Mouse (Mus musculus): ENCODE measurements around the gene Gm8994.
A peak's percentile ranks its signal among the peaks of the same experiment; 100 is the strongest.
"Not testable (repeated sequence)": the region's sequence is repeated elsewhere in the genome, so short reads cannot be mapped to it uniquely, and the experiment has no call there.

Gene Gm8994

DNA sequence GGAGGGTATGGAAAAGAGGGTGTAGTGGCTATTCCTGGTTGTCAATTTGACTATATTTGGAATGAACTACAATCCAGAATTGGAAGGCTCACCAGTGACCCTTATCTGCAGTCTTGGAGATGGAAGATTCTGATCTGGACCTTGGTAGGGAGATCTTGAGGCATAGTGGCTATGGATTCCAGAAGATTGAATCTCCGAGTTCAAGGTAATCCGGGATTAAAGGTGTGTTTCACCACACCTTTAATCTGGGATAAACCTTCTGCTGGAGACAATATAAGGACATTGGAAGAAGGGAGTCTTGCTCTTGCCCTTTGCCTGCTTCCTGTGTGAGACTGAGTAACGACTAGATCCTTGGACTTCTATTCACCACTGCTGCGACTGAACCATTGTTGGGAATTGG is at the start of gene Gm8994:
Gm8994 (plus strand) TSS at position 301 of the 400 bp plus-strand sequence.
- DNase-seq (ENCODE audit: low spot score), result not testable (repeated sequence)

DNA sequence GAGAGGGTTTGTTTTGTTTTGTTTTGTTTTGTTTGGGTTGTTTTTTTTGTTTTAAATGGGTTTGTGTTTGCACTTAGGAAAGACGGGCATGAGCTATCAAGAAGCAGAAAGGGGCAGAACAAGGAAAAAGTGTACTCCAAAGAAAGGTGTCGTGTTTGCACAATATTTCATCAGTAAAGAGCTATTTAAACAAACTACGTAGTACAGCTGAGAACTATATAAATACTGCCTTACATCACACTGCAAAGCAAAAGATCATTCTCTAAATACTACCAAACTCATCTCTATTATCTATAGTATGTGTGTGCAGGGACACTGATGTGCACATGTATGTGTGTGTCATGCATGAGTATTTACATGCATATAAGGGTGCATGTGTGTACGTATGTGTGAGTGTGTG is 49.7 kb upstream of the Gm8994 start:
- no peak for DNase-seq (ENCODE audit: low spot score)

DNA sequence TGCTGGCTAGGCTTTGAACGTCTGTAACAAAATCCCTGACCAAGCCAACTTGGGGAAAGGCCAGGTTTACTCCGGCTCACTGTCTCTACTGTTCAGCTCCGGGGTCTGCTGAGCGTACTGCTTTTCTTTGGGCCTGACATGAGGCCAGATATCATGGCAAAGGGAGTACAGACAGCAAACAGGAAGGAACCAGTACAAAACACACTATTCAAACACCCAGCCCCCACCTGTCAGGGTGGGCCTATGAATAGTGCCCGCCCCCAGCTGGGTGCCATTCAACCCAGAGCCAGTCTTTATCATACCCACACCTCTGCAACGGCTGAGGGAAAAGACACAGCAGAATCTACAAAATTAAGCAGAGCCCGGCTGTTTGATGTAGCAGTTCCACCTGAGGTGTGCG is 42.8 kb upstream of the Gm8994 start:
- no peak for DNase-seq (ENCODE audit: low spot score)

DNA sequence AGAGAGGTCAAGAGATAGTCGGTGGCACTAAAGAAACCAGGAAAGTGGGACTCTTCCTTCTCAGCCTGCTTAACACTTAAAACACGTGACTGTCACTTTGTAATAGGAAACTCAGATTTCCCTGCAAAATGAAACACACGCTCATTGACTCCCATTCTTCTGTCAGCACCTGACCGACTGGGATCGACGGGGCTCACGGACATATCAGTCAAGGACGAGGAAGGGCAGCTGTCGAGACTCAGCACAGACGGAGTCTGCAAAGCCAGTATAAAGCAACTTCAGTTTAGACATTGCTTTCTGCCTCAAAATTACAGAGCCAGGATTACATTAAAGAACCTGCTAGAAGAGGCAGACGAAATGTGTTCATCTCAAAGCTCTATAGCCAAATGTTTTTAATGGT is 41.2 kb upstream of the Gm8994 start:
- no peak for DNase-seq (ENCODE audit: low spot score)

DNA sequence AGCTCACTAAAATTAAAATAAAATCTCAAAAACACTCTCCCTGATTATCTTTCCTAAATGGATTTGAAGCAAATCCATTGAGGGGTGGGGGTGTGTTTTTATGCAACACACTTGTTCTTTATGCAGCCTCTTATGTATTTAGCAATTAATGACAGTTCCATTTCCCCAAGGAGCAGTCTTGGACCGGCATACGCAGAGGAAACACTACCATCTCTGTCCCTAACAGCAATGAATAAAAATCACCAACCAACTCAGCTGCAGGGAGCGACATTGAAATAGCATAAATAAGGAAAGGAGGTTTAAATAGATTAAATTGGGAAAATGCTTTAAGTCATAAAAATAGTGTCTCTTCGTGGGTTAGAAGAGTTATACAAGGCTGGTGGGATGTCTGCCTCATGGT is 40.8 kb upstream of the Gm8994 start:
- DNase-seq (ENCODE audit: low spot score), result no peak

DNA sequence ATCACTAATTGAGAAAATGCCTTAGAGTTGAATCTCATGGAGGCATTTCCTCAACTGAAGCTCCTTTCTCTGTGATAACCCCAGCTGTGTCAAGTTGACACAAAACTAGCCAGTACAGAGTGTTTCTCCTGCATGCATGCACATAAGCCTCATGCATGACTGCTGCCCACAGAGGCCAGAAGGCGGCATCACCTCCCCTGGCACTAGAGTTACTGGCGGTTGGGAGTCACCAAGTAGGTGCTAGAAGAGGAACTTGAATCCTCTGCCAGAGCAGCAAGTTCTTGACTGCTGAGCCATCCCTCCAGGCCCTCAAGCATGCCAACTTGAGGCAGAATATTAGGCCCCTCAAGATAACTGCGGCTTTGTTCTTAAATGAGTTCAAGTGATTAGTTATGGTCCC is 35.9 kb upstream of the Gm8994 start:
- DNase-seq (ENCODE audit: low spot score), result no peak

DNA sequence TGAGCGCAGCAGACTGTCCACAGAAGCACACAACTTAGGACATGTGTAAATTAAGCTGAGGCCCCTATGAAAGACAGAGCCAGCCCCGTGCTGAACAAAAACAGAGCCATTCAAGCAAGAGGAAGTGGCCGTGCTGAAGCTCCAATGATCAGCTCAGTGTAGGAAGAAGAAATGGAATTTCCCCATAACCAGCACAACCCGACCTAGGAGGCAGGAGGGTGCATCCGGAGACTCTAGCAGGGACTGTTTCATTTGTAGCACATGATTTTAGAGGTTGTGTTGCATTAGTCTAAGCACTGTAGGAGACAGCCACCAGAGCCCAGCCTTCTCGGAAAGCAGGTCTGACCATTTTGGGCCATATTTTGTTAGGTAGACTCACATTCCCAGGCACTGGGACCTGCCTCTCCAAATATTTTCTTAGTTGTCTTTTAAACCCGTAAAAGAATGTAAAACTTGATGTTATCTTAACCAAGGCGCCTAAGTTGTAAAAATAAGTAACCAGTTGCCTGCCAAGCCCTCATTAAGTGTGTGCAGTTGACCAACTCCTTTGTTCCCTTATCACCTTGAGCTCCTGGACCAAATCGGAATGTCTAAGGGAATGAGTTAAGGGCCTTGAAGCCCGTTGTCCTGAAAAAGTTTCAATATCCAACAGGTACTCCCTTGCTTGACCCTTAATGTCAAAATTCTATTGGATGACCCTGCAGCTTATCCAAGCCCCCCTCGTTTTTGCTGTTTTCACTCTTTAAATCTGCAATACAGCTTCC is 35.2 kb upstream of the Gm8994 start:
- DNase-seq (ENCODE audit: low spot score), result no peak

DNA sequence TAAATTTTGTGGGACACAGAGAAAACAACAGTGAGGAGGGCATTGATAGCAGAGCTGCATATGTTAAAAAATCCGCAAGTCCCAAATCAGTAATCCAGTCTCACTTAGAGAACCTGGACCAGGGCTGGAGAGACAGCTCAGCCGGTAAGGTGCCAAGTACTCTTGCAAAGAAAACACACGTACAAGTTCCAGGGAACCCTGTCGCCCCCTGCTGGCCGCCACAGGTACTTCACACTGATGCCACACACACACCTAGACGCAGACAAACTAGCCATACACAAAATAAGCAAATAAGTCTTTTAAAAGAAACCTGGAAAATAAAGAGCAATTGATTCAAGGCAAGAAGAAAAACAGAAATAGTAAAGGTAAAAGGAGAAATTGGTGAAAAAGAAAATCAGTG is 33.6 kb upstream of the Gm8994 start:
- DNase-seq (ENCODE audit: low spot score), result peak; percentile 58

DNA sequence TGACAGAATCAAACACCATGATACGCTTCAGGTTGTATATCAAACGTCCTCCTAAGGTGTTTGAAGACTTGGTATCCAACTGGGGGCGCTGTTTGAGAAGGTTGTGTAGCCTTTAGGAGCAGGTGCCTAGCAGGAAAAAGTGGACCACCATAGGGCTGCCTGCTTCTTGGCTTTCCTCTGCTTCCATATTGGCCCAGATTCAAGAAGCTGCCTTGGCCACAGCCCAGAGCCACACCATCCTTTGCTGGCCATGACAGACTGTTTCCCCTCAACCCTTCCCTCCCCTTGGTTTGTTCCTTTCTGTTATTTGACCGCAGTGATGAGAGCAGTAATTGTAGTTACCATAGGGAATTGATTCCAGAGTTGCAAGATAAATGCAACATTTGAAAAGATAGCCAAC is 31.5 kb upstream of the Gm8994 start:
- DNase-seq (ENCODE audit: low spot score), result no peak

DNA sequence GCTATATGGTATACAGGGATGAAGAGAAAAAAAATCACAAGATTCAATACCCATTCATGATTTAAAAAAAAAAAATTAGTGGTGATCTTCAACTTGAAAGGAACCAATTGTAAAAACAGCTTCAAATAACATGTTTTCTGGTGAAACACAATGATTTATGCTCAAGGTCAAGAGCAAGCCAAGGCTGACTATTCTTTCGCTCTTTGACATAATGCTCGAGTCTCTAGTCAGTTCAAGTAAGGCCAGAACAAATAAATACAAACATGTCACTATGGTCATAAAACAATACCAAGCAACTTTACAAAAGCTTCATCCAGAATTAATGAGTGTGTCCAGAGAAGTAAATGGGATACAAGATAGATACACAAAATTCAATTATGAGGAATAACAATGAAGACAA is 31.1 kb upstream of the Gm8994 start:
- DNase-seq (ENCODE audit: low spot score), result no peak

DNA sequence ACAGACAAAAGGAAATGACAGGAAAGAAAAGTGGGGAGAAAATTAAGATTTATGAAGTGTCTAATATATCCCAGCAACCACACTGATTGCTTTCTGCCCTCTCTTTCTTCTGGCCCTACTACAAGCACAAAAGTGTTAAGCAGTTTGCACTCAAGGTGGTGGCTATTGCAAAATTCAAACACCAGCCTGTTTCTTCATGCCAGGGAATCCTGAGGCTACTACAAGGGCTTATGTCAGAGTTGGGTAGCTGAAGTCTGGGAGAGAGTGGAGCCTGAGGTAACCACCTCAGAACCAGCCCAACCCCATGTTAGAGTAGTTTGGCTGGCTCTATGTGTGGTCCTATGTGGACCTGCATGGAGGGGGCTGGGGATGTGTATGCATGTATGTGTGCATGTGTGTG is 23.8 kb upstream of the Gm8994 start:
- no peak for DNase-seq (ENCODE audit: low spot score)

DNA sequence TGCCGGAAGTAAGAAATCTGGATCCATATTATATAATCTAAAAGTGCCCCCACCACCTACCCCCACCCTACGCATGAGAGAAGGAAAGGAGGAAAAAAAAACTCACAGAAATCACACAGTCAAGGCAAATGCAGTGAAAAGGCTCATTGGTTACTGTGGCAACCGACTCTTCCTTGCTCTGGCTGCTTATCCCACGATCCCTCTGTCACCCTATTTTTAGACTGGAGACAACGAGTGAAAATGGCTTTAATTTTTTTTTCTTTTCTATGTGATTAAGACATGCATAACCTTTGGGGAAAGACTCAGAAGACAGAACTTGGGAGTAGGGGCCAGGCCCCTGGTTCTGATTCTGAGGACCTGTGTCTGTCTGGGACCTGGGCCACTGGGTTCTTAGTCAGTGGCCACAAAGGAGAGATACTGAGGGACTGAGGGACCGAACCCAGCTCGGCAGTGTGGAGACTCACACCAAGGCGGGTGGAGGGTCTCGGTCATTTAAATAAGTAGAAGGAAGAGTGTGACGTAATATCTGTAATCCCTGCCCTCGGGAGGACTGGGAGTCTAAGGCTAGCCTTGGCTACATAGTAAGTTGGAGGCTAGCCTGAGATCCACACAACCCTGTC is 22.9 kb upstream of the Gm8994 start:
- no peak for DNase-seq (ENCODE audit: low spot score)

DNA sequence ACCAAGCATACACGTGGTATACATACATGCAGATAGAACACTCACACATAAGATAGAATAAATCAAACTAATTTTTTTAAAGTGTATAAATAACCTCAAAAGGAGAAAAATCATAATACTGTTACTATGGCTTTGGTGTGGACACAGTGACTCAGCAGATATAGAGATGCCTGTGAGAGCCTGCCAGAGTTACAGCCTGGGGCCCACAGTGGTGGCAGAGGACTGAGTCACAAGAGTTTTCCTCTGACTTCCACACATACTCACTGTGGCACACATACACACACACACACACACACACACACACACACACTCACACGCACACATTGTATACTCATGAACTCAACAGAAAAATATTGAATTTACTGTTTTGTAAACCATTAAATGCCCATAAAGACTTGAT is 17.9 kb upstream of the Gm8994 start:
- no peak for DNase-seq (ENCODE audit: low spot score)

DNA sequence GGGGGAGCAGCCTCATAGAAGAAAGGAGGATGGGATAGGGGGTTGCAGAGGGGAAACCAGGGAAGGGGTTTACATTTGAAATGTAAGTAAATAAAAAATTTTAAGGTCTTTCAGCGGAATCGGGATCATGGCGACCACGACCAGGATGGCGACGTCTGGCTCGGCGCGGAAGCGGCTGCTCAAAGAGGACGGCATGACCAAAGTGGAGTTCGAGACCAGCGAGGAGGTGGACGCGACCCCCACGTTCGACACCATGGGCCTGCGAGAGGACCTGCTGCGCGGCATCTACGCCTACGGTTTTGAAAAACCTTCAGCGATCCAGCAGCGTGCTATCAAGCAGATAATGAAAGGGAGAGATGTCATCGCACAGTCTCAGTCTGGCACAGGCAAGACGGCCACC is 1.1 kb downstream of the Gm8994 start:
- not testable (repeated sequence) for DNase-seq (ENCODE audit: low spot score)

DNA sequence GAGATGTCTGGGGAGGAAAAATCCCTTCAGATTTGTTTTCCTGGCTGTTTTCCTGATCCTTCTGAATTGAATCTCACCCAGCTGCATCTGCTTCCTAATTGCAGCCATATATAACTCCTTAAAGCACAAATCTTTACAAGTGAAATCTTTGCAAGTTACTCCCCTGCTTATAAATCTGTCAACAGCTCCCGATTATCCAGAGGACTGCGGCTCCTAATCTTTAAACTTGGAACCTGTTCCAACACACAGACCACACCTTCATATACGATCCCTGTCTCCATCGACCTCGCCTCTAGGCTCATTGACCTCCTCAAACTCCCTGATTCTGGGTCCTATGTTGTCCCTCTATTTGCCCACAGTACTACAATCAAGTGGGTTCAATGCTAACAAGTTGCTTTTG is 13.3 kb downstream of the Gm8994 start:
- no peak for DNase-seq (ENCODE audit: low spot score)

DNA sequence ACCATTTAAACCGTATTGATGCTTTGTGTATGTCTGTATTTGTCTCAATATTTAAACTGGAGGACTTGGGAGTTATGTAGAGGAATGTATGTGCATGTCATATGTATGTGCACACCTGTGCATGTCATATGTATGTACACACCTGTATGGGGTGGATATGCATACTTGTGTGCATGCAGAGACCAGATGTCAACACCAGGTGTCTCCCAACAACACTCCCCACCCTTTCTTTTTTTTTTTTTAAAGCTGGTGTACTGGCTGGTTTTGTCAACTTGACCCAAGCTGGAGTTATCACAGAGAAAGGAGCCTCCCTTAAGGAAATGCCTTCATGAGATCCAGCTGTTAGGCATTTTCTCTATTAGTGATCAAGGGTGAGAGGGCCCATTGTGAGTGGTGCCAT is 13.8 kb downstream of the Gm8994 start:
- no peak for DNase-seq (ENCODE audit: low spot score)

DNA sequence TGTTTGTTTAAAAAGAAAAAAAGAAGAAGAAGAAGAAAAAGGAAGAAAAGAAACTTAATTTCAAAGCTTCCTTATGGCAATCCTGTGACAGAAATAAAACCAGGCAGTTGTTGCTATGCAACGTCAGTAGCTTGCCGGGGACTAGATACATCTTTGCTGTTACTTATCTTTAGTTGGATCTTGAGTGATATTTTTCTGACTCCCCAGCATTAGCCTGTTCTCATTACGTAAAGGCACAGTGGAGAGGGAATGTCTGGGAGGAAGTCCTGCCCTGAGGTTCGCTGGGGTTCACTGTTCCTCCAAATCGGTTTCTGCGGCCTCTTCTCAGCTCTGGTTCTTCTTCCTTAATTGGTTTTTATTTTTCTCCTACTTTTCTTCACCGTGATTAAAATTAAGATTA is 16.5 kb downstream of the Gm8994 start:
- DNase-seq (ENCODE audit: low spot score), result no peak

DNA sequence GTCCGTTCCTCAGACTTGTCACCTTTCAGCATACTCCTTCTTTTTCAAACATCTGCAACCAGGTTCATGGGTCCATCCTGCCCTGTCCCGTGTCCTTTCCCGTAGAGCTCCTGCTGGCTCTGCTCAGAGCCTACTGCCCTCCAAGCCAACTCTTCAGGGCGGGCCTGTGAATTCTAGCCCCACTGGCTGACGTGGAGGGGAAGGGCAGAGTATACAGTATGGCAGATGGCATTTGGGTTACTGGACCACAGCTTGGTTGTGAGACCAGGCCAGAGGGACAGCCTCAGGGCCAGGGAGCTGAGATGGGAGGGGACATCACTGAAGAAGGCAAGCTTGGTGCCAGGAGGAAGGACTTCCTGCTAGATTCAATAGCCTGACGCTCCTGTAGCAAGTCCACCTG is 17.7 kb downstream of the Gm8994 start:
- no peak for DNase-seq (ENCODE audit: low spot score)

DNA sequence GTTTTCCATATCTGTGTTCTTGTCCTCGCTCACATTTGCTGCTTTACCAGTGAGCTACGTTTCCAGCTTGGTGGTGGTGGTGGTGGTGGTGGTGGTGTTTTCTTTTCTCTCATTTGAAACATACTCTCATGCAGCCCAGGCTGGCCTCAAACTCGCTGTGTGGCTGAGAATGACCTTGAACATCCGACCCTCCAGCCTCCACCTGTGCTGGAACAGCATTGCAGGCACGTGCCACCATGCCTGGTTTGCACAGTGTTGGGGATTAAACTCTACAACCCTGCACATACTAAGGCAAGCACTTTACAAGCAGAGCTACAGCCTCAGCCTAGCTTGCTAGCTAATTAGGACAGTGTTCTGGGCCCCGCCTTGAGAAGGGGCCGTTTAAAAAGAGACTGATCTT is 18.3 kb downstream of the Gm8994 start:
- DNase-seq (ENCODE audit: low spot score), result no peak

DNA sequence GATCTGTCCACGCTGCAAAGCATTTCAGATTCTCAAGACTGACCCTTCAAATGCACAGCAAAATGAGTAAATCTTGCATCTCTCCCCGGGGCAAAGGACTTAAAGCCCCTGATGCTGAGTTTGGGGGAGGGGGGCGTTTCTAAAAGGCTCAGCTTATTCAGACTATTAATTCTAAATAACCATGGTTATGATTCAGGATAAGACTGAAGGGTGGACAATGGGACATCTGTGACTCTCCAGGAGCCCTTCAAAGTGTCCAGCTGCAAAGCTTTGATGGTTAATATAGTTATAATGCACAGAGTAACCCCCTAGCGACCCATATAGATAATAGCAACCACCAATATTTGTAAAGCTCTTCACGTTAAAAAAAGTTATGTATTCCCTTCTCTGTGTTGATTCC is 19.7 kb downstream of the Gm8994 start:
- no peak for DNase-seq (ENCODE audit: low spot score)

DNA sequence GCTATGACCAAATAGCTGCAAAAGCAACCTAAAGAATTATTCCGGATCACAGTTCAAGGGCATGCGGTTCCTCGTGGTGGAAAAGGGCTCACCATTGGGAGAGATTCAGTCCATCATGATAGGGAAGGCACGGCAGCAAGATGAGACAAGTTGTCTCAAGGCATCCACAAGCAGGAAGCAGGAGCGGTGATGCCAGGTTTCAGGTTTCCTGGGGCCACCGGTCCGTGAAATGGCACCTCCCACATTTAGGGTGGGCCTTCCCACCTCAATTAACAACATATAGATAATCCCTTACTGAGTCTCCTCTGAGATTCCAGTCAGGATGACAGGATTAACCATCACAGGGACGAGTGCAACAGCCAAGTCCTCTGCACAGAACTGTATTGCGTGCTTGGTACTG is 20.3 kb downstream of the Gm8994 start:
- no peak for DNase-seq (ENCODE audit: low spot score)

DNA sequence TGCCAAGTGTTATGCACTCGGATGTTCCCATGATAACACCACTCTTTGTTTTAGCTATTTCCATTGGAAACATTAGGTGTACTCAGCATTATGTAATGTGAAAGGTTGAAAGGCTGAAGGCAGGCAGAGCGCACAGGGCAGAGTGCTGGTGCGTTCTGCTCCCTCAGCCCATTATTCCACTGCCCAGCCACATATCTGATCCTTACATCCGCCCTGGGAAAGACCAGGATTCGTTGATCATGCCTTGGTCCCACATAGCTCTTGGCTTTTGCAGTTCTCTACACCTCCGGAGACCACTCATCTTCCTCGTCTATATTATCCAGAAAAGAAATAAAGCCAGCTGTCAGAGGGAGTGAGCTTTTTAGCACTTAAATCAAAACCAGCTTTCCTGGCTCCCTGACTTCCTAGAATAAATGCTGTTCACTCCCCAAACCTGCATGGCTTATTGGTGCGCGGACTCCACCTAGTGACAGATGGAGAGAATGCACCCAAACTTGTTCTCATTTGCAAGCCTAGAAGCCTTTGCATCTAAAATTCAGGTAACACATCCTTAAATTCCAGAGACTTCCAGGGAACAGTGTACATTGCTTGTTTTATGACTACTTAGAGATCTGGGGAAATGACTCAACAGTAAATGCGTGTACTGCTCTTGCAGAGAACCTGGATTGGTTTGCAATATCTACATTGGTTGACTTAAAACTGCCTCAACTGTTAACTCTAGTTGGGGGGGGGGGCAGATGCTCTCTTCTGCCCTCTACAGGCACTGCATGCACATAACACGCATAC is 26.3 kb downstream of the Gm8994 start:
- DNase-seq (ENCODE audit: low spot score), result peak; percentile 83

DNA sequence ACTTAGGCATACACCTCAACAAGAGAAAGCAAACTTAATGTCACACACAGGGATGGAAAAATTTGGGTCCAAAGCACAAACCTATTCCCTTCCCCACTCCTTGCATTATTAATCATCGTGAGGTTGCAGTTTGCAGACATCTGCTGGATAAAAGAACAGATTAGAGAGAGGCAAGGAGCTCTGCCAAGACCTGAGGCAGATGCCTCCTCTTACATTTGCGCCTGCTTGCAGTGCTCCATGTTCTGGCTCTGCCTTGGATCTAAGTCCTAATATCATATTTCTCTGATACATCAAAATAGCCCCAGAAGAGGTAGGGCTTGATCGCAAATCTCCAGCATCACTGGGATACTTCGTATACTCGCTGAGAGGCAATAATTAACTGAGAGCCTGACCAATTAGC is 31.1 kb downstream of the Gm8994 start:
- no peak for DNase-seq (ENCODE audit: low spot score)
